Mouse (Mus musculus) liver, embryonic 13.5 days (tissue): Measurements from ENCODE around the gene Slc6a4. TPM values are rescaled to one million over a fixed set of nuclear protein-coding genes. Genes with fewer than 3 reads are reported as not detected.
A peak's percentile ranks its signal among the peaks of the same experiment; 100 is the strongest.

Source experiments
- ATAC-seq: fragments of 200-750 bp; cut with Nextera tagmentation; 2 replicates; pipeline ENCODE4 v1.8.0; 2017; ENCODE audit warnings: low read depth, mild to moderate bottlenecking, moderate number of reproducible peaks, moderate library complexity
- DNase-seq: peaks from one replicate; pipeline ENCODE4 v3.0.0; 2022
- H3K27ac ChIP-seq: fragments of 300-500 bp; sonication (generic); 2 replicates; pipeline ENCODE4 v1.5.1; 2015; ENCODE audit warnings: moderate library complexity, mild to moderate bottlenecking, inconsistent platforms
- H3K27me3 ChIP-seq: fragments of 300-500 bp; sonication (generic); 2 replicates; pipeline ENCODE4 v1.6.1; 2015; ENCODE audit warnings: mild to moderate bottlenecking, inconsistent platforms
- H3K36me3 ChIP-seq: fragments of 300-500 bp; sonication (generic); 2 replicates; pipeline ENCODE4 v1.6.1; 2015; ENCODE audit warnings: mild to moderate bottlenecking, inconsistent platforms
- H3K4me1 ChIP-seq: fragments of 300-500 bp; sonication (generic); replicated peaks from 2 replicates; pipeline ENCODE4 v1.6.1; 2015; ENCODE audit warnings: inconsistent platforms
- H3K4me2 ChIP-seq: fragments of 300-500 bp; sonication (generic); 2 replicates; pipeline ENCODE4 v1.6.1; 2015; ENCODE audit warnings: inconsistent platforms, mild to moderate bottlenecking, moderate library complexity
- H3K4me3 ChIP-seq: fragments of 300-500 bp; sonication (generic); replicated peaks from 2 replicates; pipeline ENCODE4 v1.5.1; 2015; ENCODE audit warnings: mild to moderate bottlenecking, inconsistent platforms
- H3K9ac ChIP-seq: fragments of 300-500 bp; sonication (generic); 2 replicates; pipeline ENCODE4 v1.6.1; 2015; ENCODE audit warnings: mild to moderate bottlenecking, inconsistent platforms
- H3K9me3 ChIP-seq: fragments of 300-500 bp; sonication (generic); replicated peaks from 2 replicates; pipeline ENCODE4 v1.6.1; 2016; ENCODE audit warnings: inconsistent platforms
- WGBS: fragments of 180-500 bp; shearing (Covaris S2); methylation state at CpG from one replicate; pipeline ENCODE4 v1.1.7; 2015; ENCODE audit not compliant: insufficient replicate concordance; 5-methylcytosine and 5-hydroxymethylcytosine counted together
- microRNA counts: library from miRNA; unstranded; fragments of <30 nt; microRNA quantifications from one replicate; lab custom pipeline; 2016
- microRNA-seq: library from miRNA; unstranded; fragments of <30 nt; microRNA quantifications from one replicate; pipeline ENCODE4, GENCODE M21; 2016
- polyA plus RNA-seq: library from polyadenylated mRNA; unstranded; fragments of >200 nt; fragmentation: Nextera tagmentation; extraction: Ambion mirVana; gene quantifications from 2 replicates; pipeline ENCODE4 v1.2.1, GENCODE M21; 2015

Slc6a4 gene
- polyA plus RNA-seq, 1 experiment from 2014 or later = 2.4 TPM

DNA sequence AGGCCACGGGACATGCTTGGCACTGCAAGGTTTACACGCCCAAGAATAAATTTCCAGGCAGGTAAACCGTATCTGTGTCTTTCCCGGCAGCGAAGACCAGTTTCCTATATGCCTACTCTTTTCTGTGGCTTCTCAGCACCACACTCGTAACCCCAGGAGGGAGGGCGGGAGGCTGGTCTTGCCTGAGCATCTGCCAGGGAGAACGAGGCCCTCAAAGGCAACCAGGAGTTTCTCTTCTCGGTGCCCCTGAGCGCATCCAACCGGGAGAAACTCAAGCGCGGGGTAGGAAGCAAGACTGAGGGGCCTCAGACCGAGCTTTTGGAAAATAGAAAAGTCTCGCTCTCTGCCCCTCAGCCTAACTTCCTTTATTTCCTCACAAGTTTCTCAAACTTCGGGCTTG lies 79.4 kb downstream of the Slc6a4 start:
- peak overlapping the region; percentile 84 for H3K9ac ChIP-seq
- peaks cover 15% of the 10 kb centered on the region for H3K4me1 ChIP-seq
- WGBS = under 1% methylated on average over 16 of the region's 16 CpGs
- DNase-seq = peak; percentile 20
- peaks cover 8% of the 10 kb centered on the region for H3K27me3 ChIP-seq
- peaks cover 27% of the 10 kb centered on the region for H3K36me3 ChIP-seq
- H3K4me3 ChIP-seq = peak overlapping the region; percentile 88
- peak overlapping the region; percentile 81 for H3K27ac ChIP-seq
- peak overlapping the region; percentile 89 for H3K4me2 ChIP-seq
- peak; percentile 43 for ATAC-seq
- no peaks in the 10 kb centered on the region for H3K9me3 ChIP-seq

DNA sequence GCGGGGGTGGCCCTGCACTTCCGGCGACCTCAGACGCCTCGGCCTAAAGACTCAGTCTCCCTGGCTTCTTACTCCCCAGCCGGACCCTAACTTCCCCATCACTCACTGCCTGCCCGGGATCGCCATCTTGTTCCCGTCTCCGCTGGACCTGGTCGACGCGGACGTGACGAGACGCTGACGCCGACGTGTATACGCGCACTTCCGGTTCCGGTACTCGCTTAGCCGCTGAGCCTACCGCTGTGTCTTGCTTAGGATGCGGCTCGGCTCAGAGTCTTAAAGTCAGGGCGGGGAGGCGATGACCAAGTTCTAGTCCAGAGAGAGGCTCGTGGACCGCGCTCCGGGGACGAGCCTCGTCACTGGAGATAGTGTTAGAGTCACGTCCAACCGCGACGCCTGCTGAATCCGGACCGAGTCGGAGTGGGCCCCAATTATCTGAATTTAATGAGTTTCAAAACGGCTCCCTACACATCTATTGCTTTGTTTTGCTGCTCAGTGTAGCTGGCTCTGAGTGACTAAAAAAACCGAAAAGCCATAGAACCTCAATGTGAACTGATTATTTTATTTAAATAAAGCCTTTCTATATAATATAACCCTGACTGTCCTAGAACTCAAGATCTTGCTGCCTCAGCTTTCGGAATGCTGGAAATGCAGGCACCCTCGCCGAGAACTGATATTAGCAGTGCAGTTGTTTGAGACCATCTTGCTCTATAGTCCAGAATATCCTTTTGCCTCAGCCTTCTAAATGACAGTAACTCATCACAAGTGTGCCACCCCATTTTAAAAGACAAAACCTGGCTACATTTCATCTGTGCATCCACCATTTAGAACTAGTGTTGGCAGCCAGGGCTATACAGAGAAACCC lies 80.1 kb downstream of the Slc6a4 start, which contains the start of gene Nsrp1:
Gene Nsrp1, minus strand, starts transcription at position 163 of the 862 bp plus-strand sequence.
- DNase-seq = peak; percentile 86
- Histone ChIP-seq H3K4me3 (peak within 1 kb of the TSS; percentile 88), H3K4me1 (peaks cover 15% of the 10 kb centered on the region), H3K36me3 (peaks cover 26% of the 10 kb centered on the region), H3K27ac (peak within 1 kb of the TSS; percentile 81), H3K9ac (peak within 1 kb of the TSS; percentile 84), H3K4me2 (peak within 1 kb of the TSS; percentile 89), H3K27me3 (peaks cover 8% of the 10 kb centered on the region), H3K9me3 (no peaks in the 10 kb centered on the region)
- ATAC-seq = peak; percentile 99
- WGBS = 4% methylated on average over 48 of the region's 48 CpGs

DNA sequence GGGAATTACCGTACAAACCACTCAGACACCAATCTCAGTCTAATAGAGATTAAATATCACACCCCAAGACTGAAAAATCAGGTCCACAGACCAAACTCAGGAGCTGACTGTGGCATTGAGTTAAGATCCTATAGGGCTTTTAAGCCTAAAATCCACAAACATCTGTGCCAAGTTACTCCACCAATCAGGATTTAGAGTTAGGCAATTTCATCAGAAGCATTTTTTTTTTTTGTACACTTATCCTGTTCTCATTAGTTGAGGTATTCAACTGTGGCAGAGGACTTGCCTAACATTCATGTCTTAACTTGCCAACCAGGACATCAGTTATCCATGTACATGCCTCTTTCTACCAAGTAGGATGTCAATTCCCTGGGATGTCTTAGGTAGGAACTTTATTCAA lies 81.0 kb downstream of the Slc6a4 start:
- no peaks in the 10 kb centered on the region for H3K9me3 ChIP-seq
- H3K27me3 ChIP-seq = peaks cover 8% of the 10 kb centered on the region
- WGBS = 94% methylated on average over 1 of the region's 1 CpGs
- H3K4me1 ChIP-seq = peaks cover 15% of the 10 kb centered on the region
- no peak overlapping the region for H3K4me3 ChIP-seq
- H3K27ac ChIP-seq = no peak overlapping the region
- H3K36me3 ChIP-seq = peaks cover 18% of the 10 kb centered on the region
- peak overlapping the region; percentile 89; the same call in 1 of the 2 replicates for H3K4me2 ChIP-seq
- DNase-seq = no peak
- no peak overlapping the region for H3K9ac ChIP-seq
- ATAC-seq = no peak

MicroRNAs encoded within 50 kb of the gene (microRNA counts, 519-probe panel; counts per million panel counts)
- microRNA mmu-miR-423-3p (lab: Ali Mortazavi, UCI) (4,826 counts per million, percentile 48 among the panel's probes with 10 or more counts), microRNA mmu-miR-423-5p (lab: Ali Mortazavi, UCI) (5,004 counts per million, percentile 52 among the panel's probes with 10 or more counts)

Small RNA genes lying within 50 kb of the gene (microRNA-seq; reads per million reads assigned to microRNA genes)
- 12,158 reads per million, percentile 94 among the genes with 10 or more reads in this experiment for gene Mir423

Other genes with a start within 250 kb of the Slc6a4 start
- gene Gosr1, start 235.0 kb upstream of the Slc6a4 start, polyA plus RNA-seq = 12.7 and 13.3 TPM in 2 replicates
- gene Cpd, start 151.6 kb upstream of the Slc6a4 start, polyA plus RNA-seq = 4.8 and 6.3 TPM in 2 replicates
- gene Tmigd1, start 96.4 kb upstream of the Slc6a4 start, polyA plus RNA-seq = not detected in 2 replicates
- 61.8 and 66.9 TPM in 2 replicates for gene Blmh, start 73.8 kb upstream of the Slc6a4 start, polyA plus RNA-seq
- gene Nsrp1, start 79.8 kb downstream of the Slc6a4 start, polyA plus RNA-seq = 31.9 and 38.4 TPM in 2 replicates
- gene Efcab5, start 190.4 kb downstream of the Slc6a4 start, polyA plus RNA-seq = 0.07 and 0.08 TPM in 2 replicates
- gene Ssh2, start 217.7 kb downstream of the Slc6a4 start, polyA plus RNA-seq = 3.5 and 4.6 TPM in 2 replicates